Mouse (Mus musculus): ENCODE results near the gene Myo1c.

Gene Myo1c

DNA sequence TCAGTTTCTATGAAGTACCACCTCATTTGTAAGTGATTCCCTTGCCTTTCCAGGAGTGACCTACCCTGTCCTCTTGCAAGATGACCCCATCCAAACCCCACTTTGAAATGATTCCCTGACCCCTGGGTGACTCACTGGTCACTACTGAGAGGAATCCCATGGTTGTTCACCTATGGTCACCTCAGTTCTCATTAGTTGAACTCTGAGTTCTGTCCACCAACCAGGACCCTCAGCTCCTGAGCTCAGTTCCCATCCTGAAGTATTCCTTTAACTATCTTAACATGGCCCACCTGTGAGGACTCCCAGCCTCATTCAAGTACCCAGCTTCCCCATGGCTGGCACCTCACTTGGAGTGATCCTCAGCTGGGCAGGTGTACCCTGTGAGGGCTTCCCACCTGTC, 7.5 kb downstream of the Myo1c start:
- no peak overlapping the region for H3K4me3 ChIP-seq (replicated peaks; ENCODE audit: low read length)

DNA sequence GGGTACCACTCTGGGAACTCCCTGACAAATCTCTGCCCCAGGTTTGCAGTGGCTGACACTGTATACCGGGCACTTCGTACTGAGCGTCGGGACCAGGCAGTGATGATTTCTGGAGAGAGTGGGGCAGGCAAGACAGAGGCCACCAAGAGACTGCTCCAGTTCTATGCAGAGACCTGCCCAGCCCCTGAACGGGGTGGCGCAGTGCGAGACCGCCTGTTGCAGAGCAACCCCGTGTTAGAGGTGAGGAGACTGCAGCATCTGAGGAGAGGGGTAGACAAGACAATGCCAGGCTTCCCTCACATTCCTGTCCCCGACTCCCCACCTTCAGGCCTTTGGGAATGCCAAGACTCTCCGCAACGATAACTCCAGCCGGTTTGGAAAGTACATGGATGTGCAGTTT, 8.0 kb downstream of the Myo1c start:
- no peaks in the 10 kb centered on the region for H3K9me3 ChIP-seq (ENCODE audit: low read length)
- TF ChIP-seq NANOG (IDR thresholded peaks at IDR 0.05; ENCODE audit: borderline replicate concordance, low read length) = no peak
- H3K36me3 ChIP-seq (ENCODE audit: insufficient read depth, low read length) = peaks cover 63% of the 10 kb centered on the region
- peaks cover 61% of the 10 kb centered on the region for H3K4me1 ChIP-seq (replicated peaks; ENCODE audit: low read depth, low read length)
- 0 out of 2 replicates have a peak, but pooled peaks cover 4% of the 10 kb centered on the region for H3K27me3 ChIP-seq (ENCODE audit: insufficient read depth, low read length)
- H3K4me3 ChIP-seq (replicated peaks; ENCODE audit: low read length) = no peak overlapping the region

More for the DNA sequence above, 7.5 kb downstream of the Myo1c start:
- Histone ChIP-seq H3K36me3 (ENCODE audit: insufficient read depth, low read length) (peaks cover 59% of the 10 kb centered on the region), H3K9me3 (ENCODE audit: low read length) (no peaks in the 10 kb centered on the region), H3K4me1 (replicated peaks; ENCODE audit: low read depth, low read length) (peaks cover 65% of the 10 kb centered on the region), H3K27me3 (ENCODE audit: insufficient read depth, low read length) (0 out of 2 replicates have a peak, but pooled peaks cover 4% of the 10 kb centered on the region)
- TF ChIP-seq CTCF (conservative IDR thresholded peaks at IDR 0.05; ENCODE audit: low read length) = no peak
- no peak for TF ChIP-seq POU5F1 (IDR thresholded peaks at IDR 0.05; ENCODE audit: borderline replicate concordance, low read length)
- TF ChIP-seq NANOG (IDR thresholded peaks at IDR 0.05; ENCODE audit: borderline replicate concordance, low read length) = no peak

- peaks cover 68% of the 10 kb centered on the region for H3K36me3 ChIP-seq (ENCODE audit: insufficient read depth, low read length)
- TF ChIP-seq CTCF (conservative IDR thresholded peaks at IDR 0.05; ENCODE audit: low read length) (no peak), NANOG (IDR thresholded peaks at IDR 0.05; ENCODE audit: borderline replicate concordance, low read length) (no peak), POU5F1 (IDR thresholded peaks at IDR 0.05; ENCODE audit: borderline replicate concordance, low read length) (no peak)
- no peaks in the 10 kb centered on the region for H3K9me3 ChIP-seq (ENCODE audit: low read length)
- peaks cover 57% of the 10 kb centered on the region for H3K4me1 ChIP-seq (replicated peaks; ENCODE audit: low read depth, low read length)
- 0 out of 2 replicates have a peak, but pooled peaks cover 4% of the 10 kb centered on the region for H3K27me3 ChIP-seq (ENCODE audit: insufficient read depth, low read length)
- H3K4me3 ChIP-seq (replicated peaks; ENCODE audit: low read length) = no peak overlapping the region
These were observed 8.9 kb downstream of the Myo1c start for GRCm38 (mm10) chr11:75658996-75659750.

GRCm38 (mm10) chr11:75660081-75660590, 9.8 kb downstream of the Myo1c start:
- TF ChIP-seq POU5F1 (IDR thresholded peaks at IDR 0.05; ENCODE audit: borderline replicate concordance, low read length) (no peak), NANOG (IDR thresholded peaks at IDR 0.05; ENCODE audit: borderline replicate concordance, low read length) (no peak), CTCF (conservative IDR thresholded peaks at IDR 0.05; ENCODE audit: low read length) (no peak)
- Histone ChIP-seq H3K36me3 (ENCODE audit: insufficient read depth, low read length) (peaks cover 75% of the 10 kb centered on the region), H3K4me3 (replicated peaks; ENCODE audit: low read length) (no peak overlapping the region), H3K4me1 (replicated peaks; ENCODE audit: low read depth, low read length) (peaks cover 52% of the 10 kb centered on the region), H3K9me3 (ENCODE audit: low read length) (no peaks in the 10 kb centered on the region), H3K27me3 (ENCODE audit: insufficient read depth, low read length) (no peaks in the 10 kb centered on the region)

- no peak overlapping the region for H3K4me3 ChIP-seq (replicated peaks; ENCODE audit: low read length)
- no peak for TF ChIP-seq CTCF (conservative IDR thresholded peaks at IDR 0.05; ENCODE audit: low read length)
- TF ChIP-seq NANOG (IDR thresholded peaks at IDR 0.05; ENCODE audit: borderline replicate concordance, low read length) = no peak
- no peak for TF ChIP-seq POU5F1 (IDR thresholded peaks at IDR 0.05; ENCODE audit: borderline replicate concordance, low read length)
- no peaks in the 10 kb centered on the region for H3K27me3 ChIP-seq (ENCODE audit: insufficient read depth, low read length)
- no peaks in the 10 kb centered on the region for H3K9me3 ChIP-seq (ENCODE audit: low read length)
- H3K36me3 ChIP-seq (ENCODE audit: insufficient read depth, low read length) = peaks cover 86% of the 10 kb centered on the region
- H3K4me1 ChIP-seq (replicated peaks; ENCODE audit: low read depth, low read length) = peaks cover 54% of the 10 kb centered on the region
These were observed 10.9 kb downstream of the Myo1c start for GRCm38 (mm10) chr11:75660941-75661800.

DNA sequence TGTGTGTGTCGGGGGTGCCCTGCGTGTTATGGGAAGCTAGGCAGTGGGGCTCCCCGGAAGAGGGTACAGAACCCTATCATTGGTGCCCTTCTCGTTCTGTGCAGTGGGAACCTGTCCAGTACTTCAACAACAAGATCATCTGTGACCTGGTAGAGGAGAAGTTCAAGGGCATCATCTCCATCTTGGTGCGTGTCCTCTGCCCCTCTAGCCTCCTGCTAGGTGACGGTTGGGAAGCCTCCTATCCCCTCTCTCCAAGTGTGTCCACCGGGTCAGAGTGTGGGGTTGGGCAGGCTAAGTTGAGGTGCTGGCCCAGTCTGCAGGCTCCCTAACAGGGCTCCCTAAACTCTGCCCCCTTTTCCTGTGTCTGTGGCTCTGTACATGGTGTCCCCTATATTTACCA, 11.8 kb downstream of the Myo1c start:
- Histone ChIP-seq H3K27me3 (ENCODE audit: insufficient read depth, low read length) (no peaks in the 10 kb centered on the region), H3K9me3 (ENCODE audit: low read length) (no peaks in the 10 kb centered on the region), H3K4me1 (replicated peaks; ENCODE audit: low read depth, low read length) (peaks cover 44% of the 10 kb centered on the region), H3K4me3 (replicated peaks; ENCODE audit: low read length) (no peak overlapping the region), H3K36me3 (ENCODE audit: insufficient read depth, low read length) (peaks cover 93% of the 10 kb centered on the region)
- TF ChIP-seq NANOG (IDR thresholded peaks at IDR 0.05; ENCODE audit: borderline replicate concordance, low read length) (no peak), CTCF (conservative IDR thresholded peaks at IDR 0.05; ENCODE audit: low read length) (no peak), POU5F1 (IDR thresholded peaks at IDR 0.05; ENCODE audit: borderline replicate concordance, low read length) (no peak)

DNA sequence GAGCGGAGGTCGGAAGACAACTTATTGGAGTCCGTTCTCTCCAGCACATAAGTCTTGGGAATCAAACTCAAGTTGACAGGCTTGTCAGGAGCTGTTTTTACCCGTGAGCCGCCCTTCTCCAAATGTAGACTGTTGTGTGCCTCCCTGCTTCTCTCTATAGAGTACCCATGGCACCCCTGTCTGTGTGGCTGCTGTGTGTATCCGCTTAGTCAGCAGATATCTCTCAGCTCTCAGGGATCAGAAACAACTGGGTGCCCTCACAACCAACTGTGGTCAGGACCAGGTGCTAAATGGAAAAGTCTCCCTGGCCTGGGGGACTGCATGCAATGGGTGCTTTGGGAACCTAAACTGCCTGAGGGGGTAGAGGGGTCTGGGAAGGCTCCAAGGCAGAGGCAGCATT, 16.0 kb downstream of the Myo1c start:
- Histone ChIP-seq H3K27me3 (ENCODE audit: insufficient read depth, low read length) (no peaks in the 10 kb centered on the region), H3K9me3 (ENCODE audit: low read length) (no peaks in the 10 kb centered on the region), H3K36me3 (ENCODE audit: insufficient read depth, low read length) (peaks cover 93% of the 10 kb centered on the region), H3K4me1 (replicated peaks; ENCODE audit: low read depth, low read length) (peaks cover 41% of the 10 kb centered on the region), H3K4me3 (replicated peaks; ENCODE audit: low read length) (no peak overlapping the region)
- TF ChIP-seq NANOG (IDR thresholded peaks at IDR 0.05; ENCODE audit: borderline replicate concordance, low read length) (no peak), CTCF (conservative IDR thresholded peaks at IDR 0.05; ENCODE audit: low read length) (no peak), POU5F1 (IDR thresholded peaks at IDR 0.05; ENCODE audit: borderline replicate concordance, low read length) (no peak)

- Histone ChIP-seq H3K4me1 (replicated peaks; ENCODE audit: low read depth, low read length) (peaks cover 49% of the 10 kb centered on the region), H3K9me3 (ENCODE audit: low read length) (no peaks in the 10 kb centered on the region), H3K4me3 (replicated peaks; ENCODE audit: low read length) (no peak overlapping the region), H3K36me3 (ENCODE audit: insufficient read depth, low read length) (peaks cover 95% of the 10 kb centered on the region), H3K27me3 (ENCODE audit: insufficient read depth, low read length) (no peaks in the 10 kb centered on the region)
- TF ChIP-seq CTCF (conservative IDR thresholded peaks at IDR 0.05; ENCODE audit: low read length) = no peak
- no peak for TF ChIP-seq POU5F1 (IDR thresholded peaks at IDR 0.05; ENCODE audit: borderline replicate concordance, low read length)
- TF ChIP-seq NANOG (IDR thresholded peaks at IDR 0.05; ENCODE audit: borderline replicate concordance, low read length) = no peak
These were observed 18.3 kb downstream of the Myo1c start for GRCm38 (mm10) chr11:75668621-75669020.
